In the genomic region with DNA sequence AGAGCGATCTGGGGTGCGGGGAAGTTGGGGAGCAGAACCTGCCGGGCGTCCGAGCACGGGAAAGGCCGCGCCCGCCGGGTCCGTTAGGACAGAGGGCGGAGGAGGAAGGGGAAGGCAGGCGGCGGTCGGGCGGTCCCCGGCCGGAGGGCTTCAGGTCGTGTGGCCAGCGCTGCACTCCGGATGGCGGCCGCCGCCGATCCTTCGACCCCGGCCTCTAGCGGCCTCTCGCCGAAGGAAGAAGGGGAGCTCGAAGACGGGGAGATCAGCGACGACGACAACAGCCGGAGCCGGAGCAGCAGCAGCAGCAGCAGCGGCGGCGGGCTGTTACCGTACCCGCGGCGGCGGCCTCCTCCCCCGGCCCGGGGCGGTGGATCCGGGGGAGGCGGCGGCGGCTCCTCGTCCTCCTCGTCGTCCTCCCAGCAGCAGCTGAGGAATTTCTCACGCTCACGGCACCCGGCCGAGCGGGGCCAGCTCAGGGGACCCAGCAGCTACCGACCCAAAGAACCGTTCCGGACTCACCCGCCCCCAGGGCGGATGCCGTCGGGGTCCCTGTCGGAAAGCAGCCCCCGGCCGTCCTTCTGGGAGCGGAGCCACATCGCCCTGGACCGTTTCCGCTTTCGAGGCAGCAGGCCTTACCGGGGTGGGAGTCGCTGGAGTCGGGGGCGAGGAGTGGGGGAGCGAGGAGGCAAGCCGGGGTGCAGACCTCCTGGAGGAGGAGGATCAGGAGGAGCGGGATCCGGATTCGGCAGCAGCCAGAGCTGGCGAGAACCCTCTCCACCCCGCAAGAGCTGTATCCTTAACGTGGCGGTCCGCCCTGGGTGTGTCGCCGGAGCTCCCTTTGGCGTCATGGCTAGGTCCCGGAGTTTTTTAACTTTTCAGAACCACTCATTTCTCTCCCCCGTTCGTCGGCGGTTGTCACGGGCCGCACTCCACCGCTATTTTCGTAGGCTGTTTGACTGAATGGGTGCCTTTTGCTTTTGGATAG, we compare ENCODE assay signal across 8 mouse cellular contexts. TPM values are rescaled to one million over a fixed set of nuclear protein-coding genes. Genes with fewer than 3 reads are reported as not detected.
DNase-seq lines count a peak whose midpoint lies in the region; ATAC-seq and TF ChIP-seq lines count a peak whose summit lies in the region.

No protein-coding gene starts in this region.

- H3K36me3 ChIP-seq in hindbrain, postnatal 0 days (ENCODE audit: insufficient read depth, low read length), result no peaks in the 10 kb centered on the region
- peaks cover 41% of the 10 kb centered on the region for H3K36me3 ChIP-seq in megakaryocyte, embryonic 14.5 days (replicated peaks; ENCODE audit: low read length)

- no peak for TF ChIP-seq CTCF in hindbrain, postnatal 0 days (IDR thresholded peaks at IDR 0.05; ENCODE audit: low read depth)

- no peaks in the 10 kb centered on the region for H3K27me3 ChIP-seq in hindbrain, postnatal 0 days (ENCODE audit: insufficient read depth, low read length)
- no peaks in the 10 kb centered on the region for H3K27me3 ChIP-seq in megakaryocyte, embryonic 14.5 days (replicated peaks)

- no peaks in the 10 kb centered on the region for H3K9me3 ChIP-seq in hindbrain, postnatal 0 days (ENCODE audit: low read length)
- H3K9me3 ChIP-seq in megakaryocyte, embryonic 14.5 days, result no peaks in the 10 kb centered on the region

- peak; percentile 2; the same call in 1 of the 2 replicates for ATAC-seq in hindbrain, postnatal 0 days

- peaks cover 19% of the 10 kb centered on the region for H3K4me1 ChIP-seq in hindbrain, postnatal 0 days (ENCODE audit: insufficient read depth, low read length)
- peaks cover 46% of the 10 kb centered on the region for H3K4me1 ChIP-seq in megakaryocyte, embryonic 14.5 days

- peak; percentile 74 for DNase-seq in ZHBTc4 (ENCODE audit: low read depth, low spot score)
- peak; percentile 26 to 56 for DNase-seq in cerebellum, postnatal 4 days (ENCODE audit: low spot score in 2 of 2)
- peak; percentile 27 to 36 for DNase-seq in gastrocnemius, adult 8-10 months (ENCODE audit: low spot score in 2 of 2)
- DNase-seq in hindbrain, postnatal 0 days (ENCODE audit: low spot score), result peak; percentile 65
- DNase-seq in left cerebral cortex, adult 8-10 months (ENCODE audit: low spot score in 2 of 2), result peak; percentile 37 to 39
- peak; percentile 48 for DNase-seq in right cerebral cortex, postnatal 14 days
- peak; percentile 54 for DNase-seq in urinary bladder, postnatal 25 days (ENCODE audit: low spot score)

- H3K9ac ChIP-seq in hindbrain, postnatal 0 days (replicated peaks; ENCODE audit: low read length), result peak overlapping the region; percentile 95

- peak overlapping the region; percentile 74 for H3K4me2 ChIP-seq in hindbrain, postnatal 0 days (ENCODE audit: low read depth, low read length)

- H3K4me3 ChIP-seq in hindbrain, postnatal 0 days (ENCODE audit: low read length), result peak overlapping the region; percentile 95
- peak overlapping the region; percentile 94 for H3K4me3 ChIP-seq in megakaryocyte, embryonic 14.5 days (replicated peaks)

- H3K27ac ChIP-seq in hindbrain, postnatal 0 days, result peak overlapping the region; percentile 97

- 2% methylated on average over 87 of the region's 101 CpGs for WGBS in hindbrain, postnatal 0 days

RNA-seq across cellular contexts. Expression of a gene that starts 0.6 kb away (rescaled TPM):
- total RNA-seq in gastrocnemius, adult 8-10 months (2022), result 1 to 10 TPM; 6.5 to 9.9 (median 8.8) TPM
- 20.9 and 43.9 TPM in 2 replicates for total RNA-seq in hindbrain, postnatal 0 days (2014; rRNA removed)
- 9.8 and 11.0 TPM in 2 replicates for polyA plus RNA-seq in hindbrain, postnatal 0 days (2015; fragmentation: Nextera tagmentation; extraction: Ambion mirVana)
- 10 to 100 TPM; 36.3 to 47.5 (median 45.2) TPM for total RNA-seq in left cerebral cortex, adult 8-10 months (2022)
- polyA plus RNA-seq in megakaryocyte, embryonic 14.5 days (2012; ENCODE audit: insufficient read depth, low replicate concordance), result 2.8 and 2.9 TPM in 2 replicates

RNA-seq across cellular contexts. Expression of a gene that starts 1.1 kb away (rescaled TPM):
- total RNA-seq in gastrocnemius, adult 8-10 months (2022), result 1 to 10 TPM; 3.4 to 10.0 (median 5.7) TPM
- total RNA-seq in hindbrain, postnatal 0 days (2014; rRNA removed), result 6.4 and 11.8 TPM in 2 replicates
- 10.1 and 12.5 TPM in 2 replicates for polyA plus RNA-seq in hindbrain, postnatal 0 days (2015; fragmentation: Nextera tagmentation; extraction: Ambion mirVana)
- 10 to 100 TPM; 11.9 to 15.5 (median 13.8) TPM for total RNA-seq in left cerebral cortex, adult 8-10 months (2022)
- 4.1 and 5.5 TPM in 2 replicates for polyA plus RNA-seq in megakaryocyte, embryonic 14.5 days (2012; ENCODE audit: insufficient read depth, low replicate concordance)

RNA-seq across cellular contexts. Expression of a gene that starts 23.0 kb away (rescaled TPM):
- 10 to 100 TPM; 12.2 to 22.6 (median 14.9) TPM for total RNA-seq in gastrocnemius, adult 8-10 months (2022)
- total RNA-seq in hindbrain, postnatal 0 days (2014; rRNA removed), result 13.5 and 49.9 TPM in 2 replicates
- 33.5 and 34.0 TPM in 2 replicates for polyA plus RNA-seq in hindbrain, postnatal 0 days (2015; fragmentation: Nextera tagmentation; extraction: Ambion mirVana)
- total RNA-seq in left cerebral cortex, adult 8-10 months (2022), result 10 to 100 TPM; 29.0 to 57.1 (median 37.9) TPM
- 6.1 and 9.6 TPM in 2 replicates for polyA plus RNA-seq in megakaryocyte, embryonic 14.5 days (2012; ENCODE audit: insufficient read depth, low replicate concordance)

Comparison
In these comparisons a context has a peak if more than half of its experiments do, and no peak if none do; other contexts are left out.
1. Peak in every context shown above with its lines: DNase-seq, ATAC-seq, H3K4me3 ChIP-seq and H3K27ac ChIP-seq.